Mouse (Mus musculus) cerebellum, postnatal 36 days (tissue): ENCODE measurements around the gene Yars2.
A peak's percentile ranks its signal among the peaks of the same experiment; 100 is the strongest.

Experiments
- DNase-seq, 2 experiments: peaks; one replicate each; pipeline ENCODE4 v3.0.0; 2021 to 2022; ENCODE audit warnings: mixed read lengths in 2 of 2

Gene Yars2

GRCm38 (mm10) chr16:16302369-16303137 is at the start of gene Yars2:
TSS of gene Yars2 (plus strand) at chr16:16302965.
- DNase-seq, result peak; percentile 95 to 96

DNA sequence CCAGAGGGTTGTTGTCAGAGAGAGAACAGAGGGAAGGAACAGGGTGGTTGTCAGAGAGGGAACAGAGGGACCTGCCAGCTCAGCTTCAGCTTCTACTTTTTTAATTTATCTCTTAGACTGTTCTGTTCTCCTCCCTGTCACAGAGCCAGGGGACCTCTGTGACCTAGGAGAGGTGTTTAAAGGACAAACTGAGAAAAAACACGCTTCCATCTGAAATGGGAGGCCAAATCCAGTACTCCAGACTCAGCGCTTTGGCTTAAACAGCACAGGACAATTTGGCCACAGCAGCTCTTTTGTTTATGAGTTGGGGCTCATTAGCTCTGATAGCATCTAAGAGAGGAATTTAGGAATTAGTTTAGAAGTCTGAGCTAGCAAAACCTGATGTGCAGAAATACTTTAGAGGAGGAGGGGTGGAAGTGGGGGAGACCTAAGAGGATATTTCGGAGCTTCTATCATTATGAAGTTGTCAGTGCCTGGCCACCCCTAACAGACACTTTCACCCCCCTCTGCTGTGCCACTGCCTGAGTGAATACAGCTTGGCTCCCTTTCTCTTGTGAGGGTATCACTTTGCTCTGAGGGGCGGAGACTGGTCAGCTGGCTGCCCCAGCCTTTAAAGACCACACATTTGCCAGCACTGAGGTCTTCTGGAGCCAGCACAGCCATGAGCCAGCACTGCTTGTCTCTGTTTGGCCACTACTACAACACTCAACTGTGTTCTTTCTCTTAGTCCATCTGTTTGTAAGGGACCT is 49.3 kb upstream of the Yars2 start:
- no peak for DNase-seq

DNA sequence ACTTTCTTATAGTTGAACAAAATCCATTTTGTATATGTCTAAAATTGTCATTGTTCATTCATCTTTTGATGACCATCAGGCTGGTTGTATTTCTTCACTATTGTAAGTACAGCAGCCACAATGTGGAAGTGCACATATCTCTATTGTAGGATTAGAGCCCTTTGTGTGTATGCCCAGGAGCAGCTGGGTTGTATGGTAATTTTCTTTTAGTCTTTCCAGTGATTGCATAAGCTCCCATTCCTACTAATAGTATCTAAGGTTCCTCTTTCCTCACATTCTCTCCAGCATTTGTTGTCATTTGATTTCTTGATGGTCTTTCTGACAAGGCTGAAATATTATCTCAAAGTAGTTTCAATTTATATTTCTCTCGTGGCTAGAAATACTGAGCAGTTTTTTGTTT is 47.5 kb upstream of the Yars2 start:
- no peak for DNase-seq

DNA sequence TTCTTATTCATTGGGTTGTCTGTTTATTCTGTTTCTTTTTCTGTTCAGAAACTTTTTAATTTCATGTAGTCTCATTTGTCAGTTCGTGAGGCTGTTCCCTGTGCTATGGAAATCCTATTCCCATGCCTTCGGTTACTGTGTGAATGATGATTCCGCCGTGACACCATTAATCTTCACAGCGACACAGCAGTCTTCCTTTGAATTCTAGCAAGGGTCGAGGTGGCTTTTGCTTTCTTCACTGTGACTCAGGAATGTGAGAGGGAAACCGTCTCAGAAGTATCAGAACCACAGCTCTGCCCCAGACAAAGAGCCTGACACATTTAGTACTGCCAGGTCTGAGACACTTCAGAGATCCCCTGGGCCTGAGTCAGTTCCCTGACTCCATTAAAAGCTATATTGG is 46.9 kb upstream of the Yars2 start:
- DNase-seq, result no peak

DNA sequence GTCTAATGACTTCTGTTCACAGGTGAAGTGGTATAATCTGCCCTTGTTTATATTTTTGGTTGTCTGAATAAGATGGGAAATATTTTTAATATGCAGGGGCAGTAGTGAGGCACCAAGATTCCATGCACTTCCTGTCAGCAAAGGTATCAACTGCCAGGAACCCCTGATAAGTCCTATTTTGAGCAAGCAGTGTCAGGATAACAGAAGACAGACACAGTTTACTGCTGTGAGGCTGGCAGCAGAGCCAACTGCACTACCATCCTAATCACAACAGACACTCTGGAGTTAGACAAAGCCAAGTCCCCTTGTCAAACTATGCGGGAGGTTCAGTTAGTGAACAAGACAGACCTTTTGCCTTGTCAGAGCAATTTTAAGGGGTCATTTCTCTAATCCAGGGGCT is 46.1 kb upstream of the Yars2 start:
- peak; percentile 3 to 8 for DNase-seq

DNA sequence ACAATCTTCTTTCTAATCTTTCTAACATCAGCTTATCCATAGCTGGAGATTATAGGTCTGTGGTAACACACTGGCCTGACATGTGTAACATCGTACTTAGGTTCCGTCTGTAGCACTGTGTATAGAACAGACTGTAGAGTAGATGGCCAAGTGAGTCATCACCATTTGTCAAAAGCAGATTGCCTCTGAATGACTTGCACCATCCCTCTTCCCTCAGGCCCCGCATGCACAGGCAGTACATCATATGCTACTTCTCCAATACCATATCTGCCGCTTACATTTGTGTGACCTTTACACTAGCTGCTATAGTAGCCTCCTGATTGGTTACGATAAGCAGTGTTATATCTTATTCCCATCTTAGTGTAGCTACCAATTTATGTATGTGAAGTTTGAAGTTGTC is 41.9 kb upstream of the Yars2 start:
- DNase-seq, result no peak

- DNase-seq, result no peak
Observed at GRCm38 (mm10) chr16:16261481-16261880, 41.3 kb upstream of the Yars2 start.

DNA sequence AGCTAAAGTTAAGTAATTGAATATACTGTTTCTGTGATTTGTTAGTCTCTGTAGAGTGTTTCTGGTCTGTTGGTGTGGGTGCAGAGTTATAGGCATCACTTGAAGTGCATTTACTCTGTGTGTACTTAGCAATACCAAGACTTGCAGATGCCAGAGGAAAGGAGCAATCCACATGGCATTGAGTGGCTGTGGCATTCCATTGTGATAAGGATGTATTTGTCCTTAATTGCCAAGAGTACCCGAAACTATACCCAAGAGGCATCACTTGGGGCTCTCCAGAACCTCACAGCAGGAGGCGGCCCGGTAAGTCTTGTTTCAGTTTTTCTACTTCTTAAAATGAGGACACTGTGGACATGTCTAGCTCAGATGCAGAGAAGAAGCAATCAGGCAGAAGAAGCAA is 40.3 kb upstream of the Yars2 start:
- no peak for DNase-seq

DNA sequence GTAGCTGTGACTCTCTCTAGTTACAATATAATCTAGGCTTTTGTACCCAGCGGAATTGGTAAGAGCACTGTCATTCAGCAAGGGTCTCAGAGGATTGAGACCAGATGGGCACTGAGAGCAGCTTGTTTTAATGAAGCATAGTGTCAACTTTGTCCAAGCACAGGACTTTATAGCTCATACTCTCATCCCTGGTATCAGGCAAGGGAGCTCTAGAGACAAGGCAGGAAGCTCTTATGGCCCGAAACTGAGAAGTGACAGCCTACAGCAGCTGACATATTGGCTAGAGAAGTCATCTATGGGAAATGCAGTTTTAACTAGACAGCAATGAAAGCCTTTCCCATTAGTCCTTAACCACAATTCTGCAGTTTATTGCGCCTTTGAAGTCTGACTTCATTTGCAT is 29.8 kb upstream of the Yars2 start:
- no peak for DNase-seq

- no peak for DNase-seq
Observed at GRCm38 (mm10) chr16:16273752-16274151, 29.0 kb upstream of the Yars2 start.

GRCm38 (mm10) chr16:16303138-16303827 is 518 bp downstream of the Yars2 start:
- DNase-seq, result peak; percentile 56 to 57

DNA sequence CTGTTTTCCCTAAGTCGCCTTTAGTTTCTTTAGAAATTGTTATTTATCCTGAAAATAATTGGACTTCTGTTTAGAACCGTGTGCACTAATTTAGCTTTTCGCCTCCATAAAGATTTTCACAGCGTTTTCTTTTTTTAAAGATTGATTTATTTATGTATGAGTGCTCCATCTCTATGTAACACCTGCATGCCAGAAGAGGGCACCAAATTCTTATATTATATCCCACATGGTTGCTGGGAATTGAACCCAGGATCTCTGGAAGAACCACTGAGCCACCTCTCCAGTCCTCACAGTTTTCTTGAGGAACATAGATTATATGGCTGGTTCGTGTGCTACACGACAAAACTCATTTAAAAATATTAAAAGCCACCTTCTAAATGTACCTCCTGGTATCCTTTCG is 1.1 kb downstream of the Yars2 start:
- no peak for DNase-seq

- DNase-seq, result no peak
Observed at GRCm38 (mm10) chr16:16311319-16311718, 8.6 kb downstream of the Yars2 start.

DNA sequence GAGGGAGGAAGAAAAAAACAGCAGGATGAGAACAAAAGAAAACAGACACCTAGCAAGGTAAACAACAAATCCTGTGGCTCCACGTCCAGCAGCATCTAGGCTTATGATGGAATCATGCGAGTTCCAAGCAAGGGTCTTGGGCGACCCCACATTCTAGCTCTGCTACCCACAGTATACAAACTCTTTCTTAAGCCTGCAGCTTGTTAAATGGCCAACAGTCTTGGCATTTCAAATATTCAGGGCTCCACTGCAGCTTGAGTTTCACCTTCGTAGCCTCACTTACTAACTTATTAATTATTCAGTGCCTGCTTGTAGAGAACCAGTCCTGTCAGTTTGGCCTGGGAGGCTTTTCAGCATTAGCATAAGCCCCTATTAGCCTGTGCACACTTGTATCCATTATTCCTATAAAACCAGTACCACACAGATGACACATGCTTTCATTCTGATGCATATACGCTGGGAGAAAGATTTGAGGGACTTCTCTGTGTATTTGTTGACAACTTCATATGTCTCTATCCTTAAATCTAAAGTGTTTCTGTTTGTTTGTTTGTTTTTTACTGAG is 23.1 kb downstream of the Yars2 start:
- no peak for DNase-seq

DNA sequence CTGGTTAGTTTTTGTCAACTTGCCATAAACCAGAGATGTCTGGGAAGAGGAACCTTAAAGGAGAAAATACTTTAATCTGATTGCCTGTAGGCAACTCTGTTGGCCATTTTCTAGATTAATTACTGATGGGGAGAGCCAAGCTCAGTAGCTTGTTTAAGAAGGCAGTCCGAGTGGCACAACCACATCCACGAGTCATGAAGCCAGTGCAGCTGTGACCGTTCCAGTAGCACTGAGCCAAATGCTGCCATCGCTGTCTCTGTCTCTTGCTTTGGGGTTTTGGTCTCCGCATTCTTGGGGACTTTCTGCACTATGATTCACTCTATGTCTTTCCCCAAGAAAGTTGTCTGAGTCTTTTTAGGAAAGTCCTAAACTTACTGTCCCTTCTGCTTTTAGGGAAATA is 43.7 kb downstream of the Yars2 start:
- DNase-seq, result no peak

GRCm38 (mm10) chr16:16357908-16358307 is 55.1 kb downstream of the Yars2 start:
- DNase-seq, result peak in 1 of 2 experiments; percentile 12

DNA sequence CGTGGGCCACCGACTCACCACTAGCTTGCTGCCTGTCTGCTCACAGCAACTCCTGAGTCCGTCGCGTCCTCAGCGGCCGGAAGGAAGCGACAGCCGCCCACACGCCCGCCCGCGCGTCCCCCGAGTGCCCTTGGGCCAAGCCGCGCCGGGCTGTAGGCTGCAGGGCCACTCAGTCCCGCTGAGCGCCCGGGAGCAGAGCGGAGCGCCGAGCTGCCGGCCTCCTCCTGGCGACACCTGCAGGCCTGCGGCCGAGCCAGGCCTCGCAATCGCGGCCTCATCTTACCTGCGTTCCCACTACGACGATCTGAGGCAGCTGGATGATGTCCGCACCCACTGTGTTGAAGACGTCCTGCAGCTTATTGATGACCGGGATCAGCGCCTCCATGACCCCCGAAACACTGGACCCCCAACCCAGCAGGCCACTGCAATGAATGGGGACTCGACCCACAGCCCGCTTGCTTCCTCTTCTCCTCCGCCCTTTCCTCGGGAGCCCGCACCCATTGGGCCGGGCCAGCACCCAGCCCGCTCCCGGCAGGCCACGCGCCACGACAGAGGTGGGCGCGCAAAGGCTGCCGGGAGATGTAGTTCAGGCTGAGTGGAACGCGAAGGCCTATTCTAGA is 55.8 kb downstream of the Yars2 start, which contains the start of gene Dnm1l:
TSS of gene Dnm1l (minus strand) at position 479 of the 620 bp plus-strand sequence.
- DNase-seq, result peak; percentile 93 to 94

DNA sequence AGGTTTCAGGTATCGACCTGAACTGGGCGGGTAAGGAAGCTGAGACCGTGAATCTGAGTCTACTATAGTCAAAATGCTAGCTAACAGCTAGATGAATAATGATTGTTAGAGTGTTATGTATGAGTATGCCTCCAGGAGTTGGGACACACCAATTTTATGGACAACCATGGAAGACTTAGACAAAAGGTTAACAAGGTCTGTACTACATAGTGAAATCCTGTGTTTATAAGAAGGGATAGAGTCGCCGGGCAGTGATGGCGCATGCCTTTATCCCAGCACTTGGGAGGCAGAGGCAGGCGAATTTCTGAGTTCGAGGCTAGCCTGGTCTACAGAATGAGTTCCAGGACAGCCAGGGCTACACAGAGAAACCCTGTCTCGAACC is 56.3 kb downstream of the Yars2 start:
- peak in 1 of 2 experiments; percentile 6 for DNase-seq
